Mouse (Mus musculus) kidney, adult 2 months (tissue): ENCODE data around the gene Pfas.

ENCODE experiments used
- CTCF ChIP-seq: fragments of 200-500 bp; conservative IDR thresholded peaks from 2 replicates; pipeline ENCODE4 v1.5.1; 2011; ENCODE audit warnings: low read depth, mild to moderate bottlenecking, control low read depth, low read length, moderate library complexity, mixed read lengths; ENCODE audit not compliant: insufficient read depth, insufficient read length
- POLR2A ChIP-seq: fragments of 200-500 bp; IDR thresholded peaks from one replicate; pipeline ENCODE4 v1.6.1; 2011; ENCODE audit warnings: low read depth, low read length, control low read depth

- TF ChIP-seq CTCF, result no peak
- TF ChIP-seq POLR2A, result no peak
Measured at GRCm38 (mm10) chr11:69048151-69048550, 39.9 kb upstream of the Pfas start.
